In the genomic region with DNA sequence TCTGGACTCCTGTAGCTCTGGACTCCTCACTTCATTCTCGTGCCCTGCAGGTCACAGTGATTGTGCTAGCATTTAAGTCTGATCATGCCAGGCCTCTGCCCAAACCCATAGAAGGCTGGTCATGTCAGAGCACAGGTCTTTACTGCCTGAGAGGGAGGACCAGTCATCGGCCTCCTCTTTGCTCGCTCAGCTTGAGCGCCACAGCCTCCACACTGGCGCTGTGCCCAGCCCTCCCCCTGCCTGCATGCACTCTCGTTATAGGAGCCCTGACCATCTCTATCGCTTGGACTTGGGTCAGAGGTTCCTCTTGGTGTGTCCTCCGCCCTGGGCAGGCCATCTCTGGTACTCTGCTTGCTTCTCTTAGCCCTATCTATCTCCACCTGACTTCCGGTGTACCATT, we compare ENCODE assay signal across 8 mouse cellular contexts.
DNase-seq lines count a peak whose midpoint lies in the region; ATAC-seq lines count a peak whose summit lies in the region.

No protein-coding gene starts in this region.

- WGBS in embryonic facial prominence, embryonic 15.5 days = 31% methylated on average over 9 of the region's 9 CpGs
- 21% methylated on average over 9 of the region's 9 CpGs for WGBS in limb, embryonic 15.5 days
- whole genome bisulfite sequencing in liver, embryonic 12.5 days (ENCODE audit: insufficient replicate concordance) = 50% methylated on average over 9 of the region's 9 CpGs

- no peaks in the 10 kb centered on the region for H3K36me3 ChIP-seq in embryonic facial prominence, embryonic 15.5 days
- H3K36me3 ChIP-seq in limb, embryonic 15.5 days = no peaks in the 10 kb centered on the region
- H3K36me3 ChIP-seq in liver, embryonic 12.5 days = no peaks in the 10 kb centered on the region

- H3K27ac ChIP-seq in embryonic facial prominence, embryonic 15.5 days (replicated peaks) = peak overlapping the region; percentile 39; the same call in 1 of the 2 replicates
- H3K27ac ChIP-seq in limb, embryonic 15.5 days = no peak overlapping the region
- no peak overlapping the region for H3K27ac ChIP-seq in liver, embryonic 12.5 days

- peak; percentile 76 to 82 for DNase-seq in cerebellum, postnatal 10 days
- no peak for DNase-seq in cerebellum, adult 11-12 months
- DNase-seq in layer of hippocampus, postnatal 10 days (ENCODE audit: low spot score in 2 of 2) = peak; percentile 23 to 51
- no peak for DNase-seq in layer of hippocampus, adult 9-11 months

- H3K4me1 ChIP-seq in embryonic facial prominence, embryonic 15.5 days = peaks cover 21% of the 10 kb centered on the region
- peaks cover 12% of the 10 kb centered on the region for H3K4me1 ChIP-seq in limb, embryonic 15.5 days
- no peaks in the 10 kb centered on the region for H3K4me1 ChIP-seq in liver, embryonic 12.5 days

- no peak overlapping the region for H3K9ac ChIP-seq in embryonic facial prominence, embryonic 15.5 days
- H3K9ac ChIP-seq in limb, embryonic 15.5 days = no peak overlapping the region
- no peak overlapping the region for H3K9ac ChIP-seq in liver, embryonic 12.5 days

- H3K4me2 ChIP-seq in embryonic facial prominence, embryonic 15.5 days (replicated peaks) = peak overlapping the region; percentile 25
- H3K4me2 ChIP-seq in limb, embryonic 15.5 days = 0 out of 2 replicates have a peak overlapping the region, but pooled peaks have one; percentile 17
- no peak overlapping the region for H3K4me2 ChIP-seq in liver, embryonic 12.5 days

- H3K27me3 ChIP-seq in embryonic facial prominence, embryonic 15.5 days = no peaks in the 10 kb centered on the region
- 0 out of 2 replicates have a peak, but pooled peaks cover 5% of the 10 kb centered on the region for H3K27me3 ChIP-seq in limb, embryonic 15.5 days
- no peaks in the 10 kb centered on the region; the same call in 1 of the 2 replicates for H3K27me3 ChIP-seq in liver, embryonic 12.5 days (replicated peaks)

- H3K9me3 ChIP-seq in embryonic facial prominence, embryonic 15.5 days (replicated peaks) = no peaks in the 10 kb centered on the region
- H3K9me3 ChIP-seq in limb, embryonic 15.5 days = no peaks in the 10 kb centered on the region
- H3K9me3 ChIP-seq in liver, embryonic 12.5 days (replicated peaks) = no peaks in the 10 kb centered on the region

- ATAC-seq in embryonic facial prominence, embryonic 15.5 days (ENCODE audit: insufficient number of reproducible peaks, low FRiP score, low TSS enrichment, low read depth) = no peak
- no peak for ATAC-seq in limb, embryonic 15.5 days (ENCODE audit: insufficient number of reproducible peaks, low FRiP score, low TSS enrichment, low read depth)
- ATAC-seq in liver, embryonic 12.5 days = no peak; the same call in 1 of the 2 replicates
- ATAC-seq in erythroid progenitor cell, adult 5-6 weeks (replicated peaks; ENCODE audit: low FRiP score, poor library complexity, severe bottlenecking) = no peak

- H3K4me3 ChIP-seq in embryonic facial prominence, embryonic 15.5 days (replicated peaks) = no peak overlapping the region
- H3K4me3 ChIP-seq in limb, embryonic 15.5 days = no peak overlapping the region
- H3K4me3 ChIP-seq in liver, embryonic 12.5 days = no peak overlapping the region

Comparison
In these comparisons a context has a peak if more than half of its experiments do, and no peak if none do; other contexts are left out.
1. DNase-seq: peak in cerebellum, postnatal 10 days (2 of 2) and layer of hippocampus, postnatal 10 days (2 of 2); none in cerebellum, adult 11-12 months (single experiment) and layer of hippocampus, adult 9-11 months (single experiment).